11 mouse cellular contexts compared by ENCODE assay signal in genomic region chr9:65569491-65569971, GRCm38 (mm10). TPM values are rescaled to one million over a fixed set of nuclear protein-coding genes. Genes with fewer than 3 reads are reported as not detected.
A peak's percentile ranks its signal among the peaks of the same experiment; 100 is the strongest.
DNase-seq lines count a peak whose midpoint lies in the region; ATAC-seq and TF ChIP-seq lines count a peak whose summit lies in the region.
"Had no signal": no experiment of that assay in that cellular context is flagged by ENCODE, and none has a peak within 500 bp of the region (broad histone marks: within the 10 kb centered on the region; RNA-seq: fewer than 3 reads in every experiment).

No protein-coding gene starts in this region.

- WGBS in heart, embryonic 12.5 days: 73% methylated on average over 6 of the region's 6 CpGs

- H3K27ac ChIP-seq in heart, embryonic 12.5 days (ENCODE audit: poor library complexity, severe bottlenecking): no peak overlapping the region
- H3K27ac ChIP-seq in bone marrow macrophage, adult 2 months (ENCODE audit: insufficient read depth, low read depth, low read length): peak overlapping the region; percentile 88
- H3K27ac ChIP-seq: limb, embryonic 12.5 days had no signal

- H3K4me1 ChIP-seq in heart, embryonic 12.5 days (replicated peaks): peaks cover 8% of the 10 kb centered on the region
- H3K4me1 ChIP-seq in bone marrow macrophage, adult 2 months (ENCODE audit: control insufficient read depth, insufficient read depth, low read length): peaks cover 68% of the 10 kb centered on the region
- peaks cover 87% of the 10 kb centered on the region for H3K4me1 ChIP-seq in megakaryocyte, embryonic 14.5 days

- ATAC-seq in heart, embryonic 12.5 days (ENCODE audit: insufficient number of reproducible peaks, low FRiP score): no peak
- ATAC-seq in erythroid progenitor cell, adult 5-6 weeks (replicated peaks; ENCODE audit: low FRiP score, poor library complexity, severe bottlenecking): no peak

- no peak for TF ChIP-seq CTCF in bone marrow macrophage, adult 2 months (IDR thresholded peaks at IDR 0.05; ENCODE audit: low read depth, low read length)

- H3K4me2 ChIP-seq in heart, embryonic 12.5 days: no peak overlapping the region
- H3K4me2 ChIP-seq: heart, embryonic 15.5 days; limb, embryonic 12.5 days had no signal

- H3K9me3 ChIP-seq in heart, embryonic 12.5 days (replicated peaks): no peaks in the 10 kb centered on the region
- no peaks in the 10 kb centered on the region for H3K9me3 ChIP-seq in megakaryocyte, embryonic 14.5 days
- H3K9me3 ChIP-seq: heart, embryonic 15.5 days; limb, embryonic 12.5 days had no signal

- H3K27me3 ChIP-seq in heart, embryonic 12.5 days (replicated peaks): no peaks in the 10 kb centered on the region
- no peaks in the 10 kb centered on the region for H3K27me3 ChIP-seq in megakaryocyte, embryonic 14.5 days (replicated peaks)
- H3K27me3 ChIP-seq: heart, embryonic 15.5 days; limb, embryonic 12.5 days had no signal

- no peak overlapping the region for H3K4me3 ChIP-seq in heart, embryonic 12.5 days
- H3K4me3 ChIP-seq in bone marrow macrophage, adult 2 months (ENCODE audit: insufficient read depth, low read length): no peak overlapping the region
- peak overlapping the region; percentile 73 for H3K4me3 ChIP-seq in megakaryocyte, embryonic 14.5 days (replicated peaks)
- H3K4me3 ChIP-seq: heart, embryonic 15.5 days; limb, embryonic 12.5 days had no signal

- TF ChIP-seq POLR2A in bone marrow macrophage, adult 2 months (IDR thresholded peaks at IDR 0.05; ENCODE audit: borderline replicate concordance, low read depth, low read length): no peak

- peaks cover 60% of the 10 kb centered on the region for H3K36me3 ChIP-seq in heart, embryonic 12.5 days
- peaks cover 93% of the 10 kb centered on the region for H3K36me3 ChIP-seq in megakaryocyte, embryonic 14.5 days (replicated peaks; ENCODE audit: low read length)

- no peak overlapping the region for H3K9ac ChIP-seq in heart, embryonic 12.5 days
- H3K9ac ChIP-seq: heart, embryonic 15.5 days; limb, embryonic 12.5 days had no signal

- peak; percentile 73 to 88 for DNase-seq in heart, adult 18-20 months
- peak; percentile 61 for DNase-seq in heart, postnatal 4 days
- DNase-seq in right cerebral cortex, postnatal 10 days (ENCODE audit: low spot score in 2 of 2): no peak
- DNase-seq in right cerebral cortex, adult 2 months (ENCODE audit: low spot score in 2 of 2): no peak
- DNase-seq: right cerebral cortex, postnatal 4 days had no signal

RNA-seq across cellular contexts. Expression of gene Plekho2, which starts 10.3 kb away (rescaled TPM):
- 1 to 10 TPM; 8.8 to 9.3 TPM for total RNA-seq in heart, adult 18-20 months (2021)
- polyA plus RNA-seq in heart, embryonic 12.5 days (2016; fragmentation: Nextera tagmentation; extraction: Ambion mirVana): 14.0 and 14.9 TPM in 2 replicates
- polyA plus RNA-seq in bone marrow macrophage, adult 2 months (2012; ENCODE audit: insufficient read depth, insufficient read length, missing spikeins): 193 and 213 TPM in 2 replicates
- total RNA-seq in heart, postnatal 4 days (2021): 10 to 100 TPM; 17.9 to 19.4 TPM
- 198 and 329 TPM in 2 replicates for polyA plus RNA-seq in megakaryocyte, embryonic 14.5 days (2012; ENCODE audit: insufficient read depth, low replicate concordance)
- 32.3 and 42.2 TPM in 2 replicates for total RNA-seq in erythroid progenitor cell, adult 5-6 weeks (2015; ENCODE audit: low replicate concordance)
- total RNA-seq in erythroid progenitor cell, adult 5-6 weeks (2017; ENCODE audit: low replicate concordance): 48.6 and 54.6 TPM in 2 replicates

RNA-seq across cellular contexts. Expression of gene Pif1, which starts 17.4 kb away (rescaled TPM):
- not detected for total RNA-seq in heart, adult 18-20 months (2021)
- polyA plus RNA-seq in heart, embryonic 12.5 days (2016; fragmentation: Nextera tagmentation; extraction: Ambion mirVana): 12.4 and 14.4 TPM in 2 replicates
- 3.8 and 4.4 TPM in 2 replicates for polyA plus RNA-seq in bone marrow macrophage, adult 2 months (2012; ENCODE audit: insufficient read depth, insufficient read length, missing spikeins)
- 1 to 10 TPM; 6.2 to 7.6 TPM for total RNA-seq in heart, postnatal 4 days (2021)
- 3.9 and 6.9 TPM in 2 replicates for polyA plus RNA-seq in megakaryocyte, embryonic 14.5 days (2012; ENCODE audit: insufficient read depth, low replicate concordance)
- 75.0 and 77.1 TPM in 2 replicates for total RNA-seq in erythroid progenitor cell, adult 5-6 weeks (2015; ENCODE audit: low replicate concordance)
- total RNA-seq in erythroid progenitor cell, adult 5-6 weeks (2017; ENCODE audit: low replicate concordance): 68.7 and 94.9 TPM in 2 replicates

RNA-seq across cellular contexts. Expression of gene Ankdd1a, which starts 49.5 kb away (rescaled TPM):
- not detected for total RNA-seq in heart, adult 18-20 months (2021)
- polyA plus RNA-seq in heart, embryonic 12.5 days (2016; fragmentation: Nextera tagmentation; extraction: Ambion mirVana): not detected in 2 replicates
- polyA plus RNA-seq in bone marrow macrophage, adult 2 months (2012; ENCODE audit: insufficient read depth, insufficient read length, missing spikeins): 4.1 and 6.4 TPM in 2 replicates
- not detected for total RNA-seq in heart, postnatal 4 days (2021)
- polyA plus RNA-seq in megakaryocyte, embryonic 14.5 days (2012; ENCODE audit: insufficient read depth, low replicate concordance): 2.0 TPM in 1 of 2 replicates, not detected in the other
- not detected in 2 replicates for total RNA-seq in erythroid progenitor cell, adult 5-6 weeks (2015; ENCODE audit: low replicate concordance)
- total RNA-seq in erythroid progenitor cell, adult 5-6 weeks (2017; ENCODE audit: low replicate concordance): not detected in 2 replicates
- polyA plus RNA-seq: heart, embryonic 15.5 days; limb, embryonic 12.5 days had no signal

RNA-seq across cellular contexts. Expression of gene Rbpms2, which starts 59.9 kb away (rescaled TPM):
- total RNA-seq in heart, adult 18-20 months (2021): 10 to 100 TPM; 29.7 to 30.8 TPM
- polyA plus RNA-seq in heart, embryonic 12.5 days (2016; fragmentation: Nextera tagmentation; extraction: Ambion mirVana): 132 and 135 TPM in 2 replicates
- not detected in 2 replicates for polyA plus RNA-seq in bone marrow macrophage, adult 2 months (2012; ENCODE audit: insufficient read depth, insufficient read length, missing spikeins)
- total RNA-seq in heart, postnatal 4 days (2021): 10 to 100 TPM; 89.4 to 97.0 TPM
- 500 and 536 TPM in 2 replicates for polyA plus RNA-seq in megakaryocyte, embryonic 14.5 days (2012; ENCODE audit: insufficient read depth, low replicate concordance)
- total RNA-seq in erythroid progenitor cell, adult 5-6 weeks (2015; ENCODE audit: low replicate concordance): 9.6 TPM in 1 of 2 replicates, not detected in the other
- total RNA-seq in erythroid progenitor cell, adult 5-6 weeks (2017; ENCODE audit: low replicate concordance): not detected in 2 replicates

Comparison
In these comparisons a context has a peak if more than half of its experiments do, and no peak if none do; other contexts are left out.
1. DNase-seq: peak in heart, adult 18-20 months (2 of 2) and heart, postnatal 4 days (single experiment); none in right cerebral cortex, postnatal 10 days (0 of 2) and right cerebral cortex, adult 2 months (0 of 2).
2. RNA of gene Pif1, which starts 17.4 kb away (total RNA-seq): 68.7 to 94.9 TPM in erythroid progenitor cell, adult 5-6 weeks; 6.2 to 7.6 TPM in heart, postnatal 4 days and not detected in heart, adult 18-20 months; every median in the first group is over 4 times any median in the second.